Mouse (Mus musculus) gastrocnemius, postnatal 4 days (tissue): ENCODE data around the gene Ank2. TPM values are rescaled to one million over a fixed set of nuclear protein-coding genes. Genes with fewer than 3 reads are reported as not detected.
"Not testable (repeated sequence)": the region's sequence is repeated elsewhere in the genome, so short reads cannot be mapped to it uniquely, and the experiment has no call there.

ENCODE experiments used
- DNase-seq, 2 experiments: peaks; one replicate each; pipeline ENCODE4 v3.0.0; 2021 to 2022; ENCODE audit warnings: low spot score in 2 of 2, mixed read lengths in 2 of 2
- total RNA-seq, 2 experiments: library from RNA; stranded (reverse); gene quantifications; 2 replicates each; pipeline ENCODE4 v1.2.3; 2021

The Ank2 gene
- total RNA-seq, 2 experiments from 2014 or later, result 231 to 258 TPM

DNA sequence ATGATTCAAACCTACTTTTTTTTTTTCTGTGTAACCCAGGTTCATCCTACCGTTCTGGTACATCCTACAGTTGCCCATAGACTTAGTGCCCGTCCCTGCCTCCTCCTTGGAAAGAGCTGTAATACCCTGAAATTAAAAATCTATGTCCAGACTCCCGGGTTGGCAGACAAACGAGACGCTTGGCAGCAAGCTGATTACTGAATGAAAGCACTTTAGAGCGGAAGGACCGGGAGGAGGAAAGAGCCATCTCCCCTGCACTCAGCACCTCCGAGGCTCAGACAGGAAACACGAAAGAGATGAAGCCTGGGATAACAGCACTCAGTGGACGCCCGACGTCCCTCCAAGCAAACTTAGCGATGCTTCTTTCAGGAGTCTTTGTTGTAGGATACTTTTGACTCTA is 69.3 kb downstream of the Ank2 start:
- DNase-seq, result no peak

DNA sequence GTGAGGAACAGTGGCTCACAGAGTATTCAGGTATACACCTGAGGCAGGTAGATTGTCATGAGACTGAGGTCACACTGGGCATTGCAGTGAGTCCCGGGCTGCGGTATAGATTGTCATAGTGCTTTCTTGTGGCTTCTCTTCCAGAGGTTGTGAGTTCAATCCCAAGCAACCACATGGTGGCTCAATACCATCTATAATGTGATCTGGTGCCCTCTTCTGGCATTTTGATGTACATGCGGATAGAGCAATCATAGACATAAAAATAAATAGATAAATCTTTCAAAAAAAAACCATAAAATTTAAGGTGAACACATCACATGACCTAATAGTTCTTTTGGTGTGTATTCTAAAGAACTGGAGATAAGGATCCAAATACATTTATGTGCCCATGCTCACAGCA is 70.6 kb downstream of the Ank2 start:
- no peak for DNase-seq

DNA sequence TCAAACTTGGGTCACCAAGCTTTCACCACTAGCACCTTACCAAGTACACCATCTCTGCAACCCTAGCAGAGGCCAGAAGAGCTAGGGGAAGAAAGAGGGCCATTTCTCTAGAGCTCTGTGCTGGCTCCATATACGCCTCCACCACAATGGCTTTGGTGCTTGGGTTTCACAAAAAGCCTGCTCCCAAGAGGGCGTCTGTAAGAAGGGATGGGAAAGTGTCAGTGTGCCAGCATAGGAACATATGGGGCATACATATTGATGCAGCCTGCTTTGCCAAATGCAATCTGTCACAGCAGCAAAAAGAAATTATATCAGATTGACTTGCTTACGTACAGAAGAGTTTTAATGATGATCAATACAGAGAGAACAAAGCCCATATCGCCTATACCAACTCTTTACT is 82.2 kb downstream of the Ank2 start:
- DNase-seq, result no peak

DNA sequence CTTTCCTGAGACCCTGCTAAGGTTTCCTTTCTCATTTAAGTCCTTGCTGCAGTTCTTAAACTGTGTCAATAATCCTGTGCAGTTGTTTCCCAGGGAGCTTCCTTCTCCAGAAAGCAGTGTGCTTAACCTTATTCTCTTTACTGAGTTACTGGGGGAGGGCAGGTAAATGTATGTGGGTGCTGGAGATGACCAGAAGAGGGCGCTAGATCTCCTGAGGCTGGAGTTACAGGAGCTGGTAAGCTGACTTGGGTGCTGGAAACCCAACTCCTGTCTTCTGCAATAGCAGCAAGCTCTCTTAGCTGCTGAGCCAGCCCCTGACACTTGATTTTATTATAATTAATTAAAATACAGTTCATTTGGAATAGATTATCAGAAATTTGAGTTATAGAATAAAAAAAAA is 84.7 kb downstream of the Ank2 start:
- no peak for DNase-seq

DNA sequence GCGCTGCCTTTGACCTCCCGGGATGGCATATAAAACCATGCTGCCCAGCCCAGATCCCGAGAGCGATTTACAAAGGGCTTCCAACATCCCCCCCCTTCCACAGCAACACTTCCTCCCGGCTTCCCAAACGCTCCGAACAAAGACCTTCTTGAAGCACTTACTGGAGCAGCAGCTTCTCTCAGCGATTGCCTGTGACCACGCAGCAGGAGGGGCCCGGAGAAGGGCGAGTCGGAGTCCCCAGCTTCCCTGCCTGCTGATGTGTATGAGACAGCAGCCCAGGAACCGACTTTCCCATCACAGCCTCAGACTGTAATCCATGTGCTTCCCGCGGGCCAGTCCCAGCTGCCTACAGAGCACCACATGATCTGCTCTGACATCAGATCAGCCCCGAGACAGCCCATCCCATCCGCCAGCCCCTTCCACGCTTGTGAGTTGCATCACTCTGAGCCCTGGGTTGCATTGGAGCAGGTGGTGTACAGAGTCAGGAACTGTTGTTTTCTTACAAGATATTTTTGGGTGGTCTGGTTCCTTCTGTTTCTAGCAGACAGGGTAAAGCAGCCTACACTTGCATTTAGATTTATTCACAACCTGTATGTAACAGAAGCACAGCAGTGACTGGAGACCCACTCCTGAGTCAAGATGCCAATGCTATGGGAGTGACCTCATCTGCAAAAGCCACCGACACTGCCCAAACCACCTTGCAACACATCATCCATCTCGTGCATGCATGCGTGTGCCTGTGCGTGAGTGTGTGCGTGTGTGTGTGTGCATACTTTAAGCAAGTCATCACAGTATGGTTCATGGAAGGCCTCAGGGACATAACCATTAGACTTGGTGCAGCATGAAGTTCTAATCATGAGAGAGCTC is 90.2 kb downstream of the Ank2 start:
- DNase-seq, result peak; percentile 47 to 73

DNA sequence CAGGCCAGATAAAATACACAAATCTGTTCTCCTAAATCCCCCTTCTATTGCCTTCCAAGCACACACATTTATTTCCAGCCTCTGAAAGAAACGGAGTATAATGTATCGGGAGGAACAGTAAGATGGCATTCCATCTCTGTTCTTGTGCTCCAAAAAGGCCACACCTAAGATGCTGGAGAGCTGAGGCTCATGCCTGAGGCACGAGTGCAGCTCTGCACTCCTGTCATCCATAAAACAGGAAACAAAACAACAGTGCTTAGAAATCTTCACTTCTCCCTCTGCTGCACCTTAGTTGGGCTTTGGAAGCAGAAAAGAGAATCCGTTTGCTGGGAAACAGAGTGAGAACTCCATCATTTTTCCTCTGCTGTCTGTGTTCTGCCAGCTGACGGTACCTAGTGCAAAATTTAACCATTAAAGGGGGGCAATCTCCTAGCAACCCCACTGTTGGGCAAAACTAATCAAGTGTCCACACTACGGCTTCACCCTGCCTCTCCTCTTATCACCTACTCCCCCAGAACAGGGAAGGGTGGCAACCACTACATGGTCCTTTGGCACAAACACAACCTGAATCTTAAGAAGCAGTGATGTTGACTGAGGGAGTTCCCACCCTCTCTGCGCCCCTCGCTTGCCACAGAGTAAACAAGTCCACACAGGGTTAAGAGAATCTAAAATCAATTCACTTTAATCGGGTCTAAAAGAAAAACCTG is 91.1 kb downstream of the Ank2 start:
- no peak for DNase-seq

DNA sequence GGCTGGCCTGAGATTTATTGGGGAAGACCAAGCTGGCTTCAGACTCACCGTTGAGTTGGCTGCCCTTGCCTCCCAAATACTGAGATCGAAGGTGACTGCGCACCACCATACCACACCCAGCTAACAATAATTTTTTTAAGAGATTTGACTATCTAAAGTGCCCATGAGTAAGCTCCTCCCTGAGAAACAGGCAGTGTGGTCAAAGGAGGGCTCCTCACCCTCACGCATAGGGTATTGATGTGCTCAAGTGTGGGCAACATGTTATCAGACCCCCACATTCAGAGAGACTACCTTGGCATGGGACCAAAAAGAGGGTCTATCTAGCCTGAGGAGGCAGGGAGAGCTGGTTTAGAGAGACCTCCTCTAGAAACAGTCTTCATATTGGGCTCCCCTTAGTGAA is 92.3 kb downstream of the Ank2 start:
- no peak for DNase-seq

DNA sequence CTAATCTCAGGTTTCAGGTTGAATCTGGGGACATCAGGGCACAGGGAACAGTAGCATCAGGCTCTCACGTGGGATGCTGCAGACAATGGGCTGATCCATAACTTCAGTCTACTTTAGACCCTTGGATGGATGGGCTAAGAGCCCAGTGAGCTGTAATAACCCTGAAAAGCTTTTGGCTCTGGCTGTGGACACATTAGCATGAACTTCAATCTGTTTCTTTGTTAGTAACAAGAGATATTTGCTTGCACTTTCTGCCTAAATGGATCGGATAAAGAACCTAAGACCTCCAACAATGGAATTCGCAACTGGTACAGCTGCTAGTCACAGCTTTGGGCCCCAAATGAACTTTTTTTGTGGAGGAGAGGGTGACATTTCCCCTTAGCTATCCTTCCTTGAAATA is 94.8 kb downstream of the Ank2 start:
- DNase-seq, result peak in 1 of 2 experiments; percentile 24

DNA sequence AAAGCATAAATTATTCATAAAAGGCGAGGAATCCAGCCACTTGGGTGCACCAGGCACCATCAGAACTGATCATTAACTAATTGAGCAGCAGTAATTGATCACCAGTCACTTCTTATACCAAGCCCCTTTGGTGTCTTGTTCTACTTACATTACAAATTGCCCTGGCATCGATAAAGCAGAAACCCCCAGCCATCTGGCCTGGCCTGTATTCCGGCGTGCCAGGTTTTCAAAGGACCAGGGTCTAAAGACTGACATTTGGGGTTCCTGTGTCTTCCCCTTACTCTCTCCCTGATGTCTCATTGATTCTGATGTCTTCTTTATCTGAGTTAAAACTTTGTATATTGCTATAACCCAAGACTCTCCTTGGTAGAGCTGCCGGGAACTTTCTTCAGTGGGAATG is 98.2 kb downstream of the Ank2 start:
- DNase-seq, result no peak

DNA sequence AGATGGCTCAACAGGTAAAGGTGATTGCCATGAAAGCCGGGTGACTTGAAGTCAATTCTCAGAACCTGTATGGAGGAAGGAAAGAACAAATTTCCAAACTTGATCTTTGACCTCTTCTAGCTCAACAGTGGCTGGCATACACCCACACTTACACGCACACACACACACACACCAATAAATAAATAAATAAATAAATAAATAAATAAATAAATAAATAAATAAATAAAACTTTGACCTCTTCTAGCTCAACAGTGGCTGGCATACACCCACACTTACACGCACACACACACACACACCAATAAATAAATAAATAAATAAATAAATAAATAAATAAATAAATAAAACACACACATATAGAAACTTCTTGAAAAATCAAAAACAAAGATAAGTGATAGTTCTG is 98.7 kb downstream of the Ank2 start:
- not testable (repeated sequence) for DNase-seq

DNA sequence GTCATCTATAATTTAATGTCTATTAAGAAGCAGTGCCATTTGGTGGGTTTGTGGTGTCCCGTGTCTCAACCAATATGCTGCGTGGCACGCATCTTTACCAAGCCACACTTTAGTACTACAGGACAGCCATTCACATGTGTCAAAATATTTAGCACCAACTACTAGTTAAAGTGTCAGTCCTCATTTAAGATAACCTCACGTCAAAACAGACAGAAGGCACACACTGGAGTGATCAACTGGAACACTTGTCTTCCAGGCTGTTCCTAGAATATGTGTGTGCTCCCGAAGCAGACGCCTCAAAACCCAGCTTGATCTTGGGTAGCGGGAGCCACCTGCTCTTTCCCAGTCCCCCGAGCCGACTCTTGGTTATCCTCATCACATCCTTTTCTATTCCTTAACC is 101.4 kb downstream of the Ank2 start:
- DNase-seq, result no peak

DNA sequence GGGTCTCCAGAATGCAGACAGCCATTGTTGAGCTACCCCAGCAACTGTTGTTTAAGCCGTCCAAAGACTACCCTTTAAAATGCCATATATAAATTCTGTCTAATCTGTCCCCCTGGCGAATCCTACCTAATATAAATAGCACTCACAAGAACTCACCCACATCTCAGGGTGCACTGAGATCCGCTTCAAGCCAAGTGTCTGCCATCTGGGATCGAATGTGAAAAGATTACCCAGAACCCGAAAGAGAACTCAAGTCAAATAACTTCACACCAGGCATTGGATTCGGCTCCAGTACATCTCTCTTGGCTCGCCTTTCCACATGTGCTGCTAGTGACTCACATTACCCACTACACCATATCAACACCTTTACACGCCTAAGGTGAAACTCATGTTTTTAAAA is 103.9 kb downstream of the Ank2 start:
- DNase-seq, result no peak

DNA sequence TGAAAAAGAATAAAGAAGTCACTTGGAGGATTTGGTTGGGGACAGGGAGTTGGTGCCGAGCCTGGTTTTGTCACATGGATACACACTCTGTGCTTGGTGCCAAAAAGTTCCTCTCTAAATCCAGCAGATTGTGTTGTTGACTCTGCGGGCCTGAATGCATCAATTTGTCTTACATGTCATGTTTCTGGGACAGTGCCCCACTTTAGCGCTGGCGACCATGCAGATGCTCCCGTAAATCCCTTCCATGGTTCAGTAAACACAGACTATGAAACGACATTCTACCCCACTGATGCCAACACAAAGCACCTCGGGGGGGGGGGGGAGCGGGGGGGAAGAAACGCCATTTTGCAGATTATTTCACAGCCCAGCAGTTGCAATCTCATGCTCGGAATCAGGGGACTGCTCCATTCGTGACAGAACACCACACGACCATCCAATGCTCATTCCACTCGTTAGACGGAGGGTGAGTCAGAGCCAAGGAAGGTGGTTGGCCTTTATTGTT is 112.1 kb downstream of the Ank2 start:
- DNase-seq, result no peak

DNA sequence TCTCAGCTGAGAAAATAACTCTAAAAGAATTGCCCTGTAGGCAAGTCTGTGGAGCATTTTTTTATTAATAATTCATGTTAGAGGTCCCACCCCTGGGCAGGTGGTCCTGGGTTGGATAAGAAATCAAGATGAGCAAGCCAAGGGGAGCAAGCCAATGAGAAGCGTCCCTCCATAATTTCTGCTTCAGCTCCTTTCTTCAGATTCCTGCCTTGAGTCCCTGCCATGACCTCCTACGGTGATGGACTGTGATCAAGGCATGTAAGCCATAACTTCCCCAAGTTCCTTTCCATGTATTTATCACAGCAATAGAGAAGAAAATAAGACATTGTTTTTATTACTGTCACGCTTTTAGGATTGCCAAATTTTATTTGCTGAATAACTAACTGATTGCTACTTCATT is 115.9 kb downstream of the Ank2 start:
- DNase-seq, result no peak

DNA sequence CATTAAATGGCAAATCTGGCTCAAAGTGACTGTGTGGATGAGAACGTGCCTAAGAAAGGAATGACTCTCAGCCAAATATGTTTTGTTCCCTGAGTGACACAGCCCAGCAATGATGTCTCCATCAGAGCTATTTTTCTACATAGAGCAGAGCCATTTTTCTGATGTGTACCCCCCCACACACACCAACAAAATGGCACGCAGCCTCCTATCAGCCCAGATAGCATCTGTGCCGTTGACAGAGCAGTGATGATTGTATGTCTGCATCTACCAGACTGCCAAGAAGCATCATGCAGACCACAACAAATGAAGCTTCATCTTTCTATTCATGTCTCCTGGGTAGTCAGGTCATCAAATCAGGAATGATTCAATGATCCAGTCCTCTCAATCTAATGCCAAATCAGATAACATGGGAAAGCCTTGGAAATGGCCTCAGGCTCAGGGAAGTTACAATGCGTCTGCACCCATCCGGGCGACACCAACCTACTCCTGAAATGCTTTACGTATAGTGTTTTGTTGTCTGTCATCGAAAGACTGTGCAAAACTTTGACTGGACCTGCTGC is 122.2 kb downstream of the Ank2 start:
- no peak for DNase-seq

DNA sequence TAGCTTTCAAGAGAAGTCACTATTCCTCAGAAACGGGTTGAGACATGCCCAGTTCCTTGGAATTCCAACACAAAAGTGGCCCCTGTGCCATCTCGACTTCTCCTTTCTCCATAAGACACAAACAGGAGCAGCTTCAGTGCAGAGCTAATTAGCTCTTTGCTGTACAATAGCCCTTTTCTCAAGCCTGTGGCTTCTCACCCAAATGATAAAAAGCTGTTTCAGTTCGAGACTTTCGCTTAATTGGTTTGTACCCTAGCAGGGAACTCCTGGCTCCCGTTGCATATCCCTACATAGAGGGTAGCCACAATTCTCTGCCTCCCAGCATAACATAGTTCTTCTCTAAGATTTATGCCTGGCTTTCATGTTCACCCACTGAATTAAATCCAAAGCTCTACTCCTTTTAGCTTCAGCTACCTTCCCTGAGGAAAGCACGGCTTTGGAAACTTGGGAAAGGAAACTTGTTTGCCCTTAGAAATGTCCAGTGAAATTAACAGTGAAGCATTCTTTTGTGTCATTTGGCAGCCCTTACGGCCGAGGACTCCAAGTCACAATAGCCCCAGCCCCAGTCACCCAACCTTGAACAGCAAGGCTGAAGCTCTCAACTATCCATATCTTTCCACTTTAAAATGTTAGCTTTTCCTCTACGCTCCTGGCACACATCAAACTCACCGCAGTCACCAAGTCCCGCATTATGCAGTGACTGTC is 123.0 kb downstream of the Ank2 start:
- DNase-seq, result no peak

DNA sequence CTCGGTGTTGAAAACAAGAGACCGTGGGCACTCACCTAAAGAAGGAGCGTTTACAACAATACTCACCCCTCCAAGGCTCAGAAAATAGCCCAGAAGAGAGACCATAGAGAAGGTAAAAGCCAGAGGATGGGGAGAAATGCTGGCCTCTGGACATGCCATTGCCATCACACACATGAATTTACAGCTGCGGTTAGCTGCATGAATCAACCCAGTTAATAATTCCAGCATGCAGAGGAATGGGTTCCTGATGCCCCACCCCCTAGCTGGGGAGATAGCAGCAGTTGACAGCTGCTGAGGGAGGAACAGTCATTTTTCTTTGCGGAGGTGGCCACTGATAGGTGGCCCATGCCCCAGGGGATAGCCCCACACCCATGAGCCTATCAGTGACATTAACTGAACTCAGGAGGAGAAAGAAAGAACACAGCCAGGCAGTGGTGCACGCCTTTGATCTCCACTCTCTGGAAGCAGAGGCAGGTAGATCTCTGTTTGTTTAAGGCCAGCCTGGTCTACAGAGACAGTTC is 124.9 kb downstream of the Ank2 start:
- DNase-seq, result no peak

DNA sequence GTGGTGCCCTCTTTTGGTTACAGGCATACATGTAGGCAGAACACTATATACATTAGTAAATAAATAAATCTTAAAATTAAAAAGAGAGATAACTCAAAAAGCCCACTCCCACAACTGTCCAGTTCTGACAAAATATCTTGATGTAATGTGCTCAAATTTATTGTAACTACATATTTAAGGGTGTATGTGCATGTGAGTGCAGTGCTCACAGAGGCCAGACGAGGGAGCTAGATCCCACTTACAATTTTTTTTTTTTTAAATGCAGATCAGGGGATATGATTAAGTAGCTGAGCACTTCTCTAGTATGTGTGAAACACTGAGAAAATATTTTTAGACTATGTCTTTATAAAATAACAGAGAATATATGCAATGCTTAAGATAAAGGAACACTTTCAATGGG is 127.4 kb downstream of the Ank2 start:
- DNase-seq, result no peak

DNA sequence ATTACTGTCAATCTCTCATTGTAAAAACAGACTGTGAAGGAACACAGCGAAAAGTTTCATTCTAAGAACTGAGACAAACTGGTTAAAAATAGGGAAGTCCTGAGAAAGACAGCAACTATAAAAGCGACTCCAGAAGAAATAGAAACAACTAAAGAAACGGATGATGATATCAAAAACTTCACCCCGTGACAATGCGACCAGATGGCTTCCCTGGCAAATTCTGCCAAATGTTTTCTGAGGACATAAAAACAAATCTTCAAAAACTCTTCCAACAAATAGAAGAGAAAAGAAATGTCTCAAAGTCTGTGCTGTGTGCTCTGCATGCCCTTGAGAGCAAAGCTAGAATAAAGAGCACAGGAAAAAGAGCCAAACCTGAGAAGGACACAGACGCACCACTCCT is 129.6 kb downstream of the Ank2 start:
- no peak for DNase-seq

DNA sequence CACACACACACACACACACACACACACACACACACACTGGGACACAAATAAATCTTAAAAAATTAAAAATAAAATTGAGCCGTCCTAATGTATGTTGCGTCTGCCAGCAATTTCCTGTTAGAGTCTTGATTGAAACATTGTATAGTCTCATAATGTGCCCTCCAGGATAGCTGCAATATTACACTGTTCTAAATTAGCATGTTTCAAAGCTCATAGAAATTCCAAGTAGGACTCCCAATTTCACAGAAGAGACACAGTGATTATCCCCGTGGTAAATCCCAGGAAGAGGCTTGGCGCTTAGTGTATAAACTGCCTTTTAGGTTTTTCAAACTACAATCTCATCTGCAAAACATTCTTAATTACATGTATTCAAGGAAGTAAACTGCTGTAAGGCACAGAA is 131.7 kb downstream of the Ank2 start:
- DNase-seq, result no peak

DNA sequence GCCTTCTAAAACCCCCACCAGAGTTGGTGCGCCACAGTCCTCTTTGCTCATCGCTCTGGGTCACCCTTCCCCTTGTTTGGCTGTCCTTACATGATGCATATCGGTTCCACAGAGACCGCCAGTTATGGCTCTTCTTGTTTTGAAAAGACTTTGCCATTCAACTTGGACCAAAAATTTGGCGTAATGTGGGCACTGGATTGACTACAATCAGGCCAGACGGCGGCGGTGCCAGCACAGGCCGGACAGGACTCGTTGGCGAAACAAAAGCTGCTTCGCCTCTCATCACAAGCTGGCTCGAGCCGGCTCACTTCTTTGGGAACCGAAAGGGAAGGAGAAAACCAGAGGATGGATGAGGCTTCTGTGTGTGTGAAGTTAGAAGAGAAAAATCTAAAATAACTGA is 135.6 kb downstream of the Ank2 start:
- no peak for DNase-seq
